Mouse (Mus musculus) lung, adult 2 months (tissue): ENCODE results near the gene Mpg.

ENCODE experiments used
- CTCF ChIP-seq: fragments of 200-500 bp; IDR thresholded peaks from 2 replicates; pipeline ENCODE4 v1.5.1; 2011; ENCODE audit warnings: mild to moderate bottlenecking, low read length, control low read depth; ENCODE audit not compliant: insufficient read depth
- POLR2A ChIP-seq: fragments of 200-500 bp; IDR thresholded peaks from 2 replicates; pipeline ENCODE4 v1.6.1; 2011; ENCODE audit warnings: low read depth, mild to moderate bottlenecking, control low read depth, low read length, borderline replicate concordance; ENCODE audit errors: extremely low read depth

GRCm38 (mm10) chr11:32200075-32200601, 26.2 kb upstream of the Mpg start, which contains the start of gene Il9r:
- no peak for TF ChIP-seq POLR2A
- TF ChIP-seq CTCF, result no peak
